Mouse (Mus musculus): Measurements from ENCODE around the gene Fkbp1a. TPM values are rescaled to one million over a fixed set of nuclear protein-coding genes. Genes with fewer than 3 reads are reported as not detected.

Gene Fkbp1a
- total and polyA plus RNA-seq, 3 experiments: 26.2 to 1,080 (median 304) TPM

- TF ChIP-seq ZC3H11A (IDR thresholded peaks at IDR 0.05; ENCODE audit: low read depth, low read length): no peak
- no peak for TF ChIP-seq MXI1 (IDR thresholded peaks at IDR 0.05; ENCODE audit: low read depth, low read length)
- no peaks in the 10 kb centered on the region for H3K9me3 ChIP-seq (replicated peaks; ENCODE audit: insufficient read depth, low read length)
- H3K27me3 ChIP-seq (ENCODE audit: control insufficient read depth in 1 of 2, insufficient read depth in 2 of 2, low read length in 2 of 2): no peaks in the 10 kb centered on the region
- no peak overlapping the region for H3K9ac ChIP-seq (ENCODE audit: control insufficient read depth, low read depth, low read length, poor library complexity, severe bottlenecking)
- no peaks in the 10 kb centered on the region for H3K79me2 ChIP-seq (ENCODE audit: control insufficient read depth, insufficient read depth, low read length, poor library complexity)
- no peak overlapping the region for H3K27ac ChIP-seq (ENCODE audit: control insufficient read depth, low read depth, low read length)
- DNase-seq (ENCODE audit: low read depth, low spot score): no peak
- H3K36me3 ChIP-seq (ENCODE audit: control insufficient read depth in 1 of 2, insufficient read depth in 2 of 2, low read length in 2 of 2): peaks cover 0 to 3% of the 10 kb centered on the region in 2 experiments; a peak in 2 of 4 replicates
- H3K4me1 ChIP-seq (ENCODE audit: control insufficient read depth in 1 of 2, insufficient read depth in 2 of 2, low read length in 2 of 2): no peaks in the 10 kb centered on the region
- H3K4me3 ChIP-seq (ENCODE audit: control insufficient read depth in 1 of 2, insufficient read depth in 1 of 2, low read depth in 2 of 2, low read length in 2 of 2): no peak overlapping the region
Observed at GRCm38 (mm10) chr2:151513525-151514285, 28.6 kb upstream of the Fkbp1a start.

DNA sequence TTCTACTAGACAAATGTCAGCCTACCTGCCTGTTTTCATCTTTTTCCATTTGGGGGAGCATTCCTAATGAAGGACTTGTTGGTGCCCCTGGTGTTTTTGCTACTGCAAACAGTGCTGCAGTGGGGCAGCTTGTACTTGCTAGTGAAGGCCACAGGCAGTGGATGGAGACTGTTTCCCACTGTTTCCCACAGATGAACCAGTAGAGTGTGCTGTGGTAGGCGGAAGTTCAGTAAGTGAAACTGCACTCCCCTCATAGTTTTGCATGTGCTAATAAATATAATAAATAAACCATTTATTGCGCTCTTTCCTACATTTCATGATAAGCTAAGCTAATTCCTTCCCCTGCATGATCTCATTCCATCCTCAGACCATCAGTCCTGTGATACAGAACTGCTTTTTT is 23.3 kb upstream of the Fkbp1a start:
- no peak for DNase-seq (ENCODE audit: low read depth, low spot score)
- TF ChIP-seq CHD2 (IDR thresholded peaks at IDR 0.05; ENCODE audit: low read length) (no peak), BHLHE40 (IDR thresholded peaks at IDR 0.05; ENCODE audit: borderline replicate concordance, low read depth, low read length) (no peak), MXI1 (IDR thresholded peaks at IDR 0.05; ENCODE audit: low read depth, low read length) (no peak), CTCF (IDR thresholded peaks at IDR 0.05 in 2 of 3, conservative IDR thresholded peaks at IDR 0.05 in 1 of 3; ENCODE audit: control insufficient read depth in 1 of 3, insufficient read depth in 1 of 3, low read depth in 2 of 3, low read length in 3 of 3, poor library complexity in 1 of 3, severe bottlenecking in 1 of 3) (no peak), KAT2A (conservative IDR thresholded peaks at IDR 0.05; ENCODE audit: low read depth, low read length) (no peak), HCFC1 (IDR thresholded peaks at IDR 0.05; ENCODE audit: low read depth, low read length) (no peak), ETS1 (IDR thresholded peaks at IDR 0.05; ENCODE audit: low read depth, low read length) (no peak), JUND (IDR thresholded peaks at IDR 0.05; ENCODE audit: low read depth, low read length) (no peak), SIN3A (IDR thresholded peaks at IDR 0.05; ENCODE audit: low read length) (no peak), POLR2A (IDR thresholded peaks at IDR 0.05; ENCODE audit: control insufficient read depth in 1 of 2, insufficient read depth in 1 of 2, low read depth in 1 of 2, low read length in 2 of 2, poor library complexity in 1 of 2) (no peak), UBTF (IDR thresholded peaks at IDR 0.05; ENCODE audit: borderline replicate concordance, insufficient read depth, low read depth, low read length) (no peak), MAFK (IDR thresholded peaks at IDR 0.05; ENCODE audit: borderline replicate concordance, low read depth, low read length) (no peak), TAL1 (IDR thresholded peaks at IDR 0.05; ENCODE audit: low read length) (no peak), SMC3 (IDR thresholded peaks at IDR 0.05; ENCODE audit: low read depth, low read length) (no peak), RCOR1 (IDR thresholded peaks at IDR 0.05; ENCODE audit: low read depth, low read length) (no peak), GATA1 (IDR thresholded peaks at IDR 0.05; ENCODE audit: low read depth, low read length) (no peak), ZMIZ1 (IDR thresholded peaks at IDR 0.05; ENCODE audit: low read depth, low read length) (no peak), RAD21 (IDR thresholded peaks at IDR 0.05; ENCODE audit: low read depth, low read length) (no peak), MEF2A (IDR thresholded peaks at IDR 0.05; ENCODE audit: extremely low read depth, insufficient replicate concordance, low read depth, low read length, poor library complexity, severe bottlenecking) (no peak)
- Histone ChIP-seq H3K79me2 (ENCODE audit: control insufficient read depth, insufficient read depth, low read length, poor library complexity) (no peaks in the 10 kb centered on the region), H3K27me3 (ENCODE audit: control insufficient read depth in 1 of 2, insufficient read depth in 2 of 2, low read length in 2 of 2) (no peaks in the 10 kb centered on the region), H3K36me3 (ENCODE audit: control insufficient read depth in 1 of 2, insufficient read depth in 2 of 2, low read length in 2 of 2) (peaks cover 0 to 4% of the 10 kb centered on the region in 2 experiments; a peak in 2 of 4 replicates), H3K9ac (ENCODE audit: control insufficient read depth, low read depth, low read length, poor library complexity, severe bottlenecking) (no peak overlapping the region), H3K4me3 (ENCODE audit: control insufficient read depth in 1 of 2, insufficient read depth in 1 of 2, low read depth in 2 of 2, low read length in 2 of 2) (no peak overlapping the region), H3K27ac (ENCODE audit: control insufficient read depth, low read depth, low read length) (no peak overlapping the region), H3K9me3 (replicated peaks; ENCODE audit: insufficient read depth, low read length) (no peaks in the 10 kb centered on the region), H3K4me1 (ENCODE audit: control insufficient read depth in 1 of 2, insufficient read depth in 2 of 2, low read length in 2 of 2) (no peaks in the 10 kb centered on the region)
